Mouse (Mus musculus): Measurements from ENCODE around the gene Sntb2.

DNA sequence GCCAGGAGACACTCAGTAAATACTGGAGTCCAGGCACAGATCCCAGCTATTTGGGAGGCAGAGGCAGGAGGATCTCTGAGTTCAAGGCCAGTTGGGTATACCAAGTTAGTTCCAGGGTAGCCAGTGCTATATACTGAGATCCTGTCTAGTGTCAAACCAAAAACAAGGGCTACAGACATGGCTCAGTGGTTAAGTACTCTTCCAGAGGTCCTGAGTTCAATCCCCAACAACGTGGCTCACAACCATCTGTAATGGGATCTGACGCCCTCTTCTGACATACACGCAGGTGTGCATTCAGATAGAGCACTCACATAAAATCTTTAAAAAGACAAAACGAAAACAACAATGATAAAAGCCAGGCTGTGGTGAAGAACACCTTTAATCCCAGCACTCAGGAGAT, 113.9 kb downstream of the Sntb2 start:
- TF ChIP-seq CTCF (IDR thresholded peaks at IDR 0.05; ENCODE audit: low read depth) (no peak), EP300 (IDR thresholded peaks at IDR 0.05; ENCODE audit: low read depth) (no peak)

Data from heart, postnatal 0 days (tissue).